Mouse (Mus musculus) cerebellum, adult 11 months (tissue): ENCODE measurements at regions not wholly inside any gene's neighbourhood (a gene's known extent, or its start where the extent isn't known, plus 50 kb on each side); places are given as distances from the start of the nearest gene placed in this dataset.
"Not testable (repeated sequence)": the region's sequence is repeated elsewhere in the genome, so short reads cannot be mapped to it uniquely, and the experiment has no call there.

Experiments used
- DNase-seq: peaks from one replicate; pipeline ENCODE4 v3.0.0; 2022

DNA sequence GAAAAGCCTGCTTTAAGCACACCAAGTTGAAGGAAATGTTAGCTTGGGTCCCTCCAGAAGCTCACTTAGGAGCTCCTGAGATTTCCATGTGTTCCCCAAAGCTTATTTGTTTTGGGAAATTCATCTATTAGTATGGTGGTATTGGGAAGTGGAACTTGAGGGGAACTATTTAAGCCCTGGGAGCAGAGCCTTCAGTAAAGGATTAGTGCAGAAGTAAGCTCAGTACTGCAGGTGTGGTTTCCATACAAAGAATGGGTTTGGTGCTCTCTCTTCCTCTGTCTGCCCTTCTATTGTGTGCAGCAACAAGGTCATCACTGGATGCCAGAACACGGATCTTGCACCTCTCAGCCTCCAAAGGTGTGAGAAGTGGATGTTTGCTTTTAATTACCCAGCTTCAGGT, 57.2 kb downstream of the Foxa2 start:
- DNase-seq, result no peak

DNA sequence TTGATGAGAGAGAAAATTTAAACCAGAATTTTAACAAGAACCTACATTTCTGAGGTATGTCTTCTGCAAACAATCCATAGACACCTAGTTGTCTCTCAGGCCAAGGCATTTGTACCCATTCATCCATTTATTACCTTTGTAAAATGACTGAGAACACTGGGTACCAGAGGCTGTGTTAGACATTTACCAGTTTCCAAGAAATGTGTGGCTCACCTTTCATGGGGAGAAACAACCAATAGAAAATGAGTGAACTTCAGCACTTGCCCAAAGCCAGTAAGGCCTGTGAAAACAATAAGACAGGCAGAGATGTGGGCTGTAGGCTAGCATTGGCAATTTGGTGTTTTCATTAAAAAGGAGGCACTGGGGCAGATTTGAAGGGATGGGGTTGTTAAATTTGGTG, 58.2 kb downstream of the Foxa2 start:
- no peak for DNase-seq

DNA sequence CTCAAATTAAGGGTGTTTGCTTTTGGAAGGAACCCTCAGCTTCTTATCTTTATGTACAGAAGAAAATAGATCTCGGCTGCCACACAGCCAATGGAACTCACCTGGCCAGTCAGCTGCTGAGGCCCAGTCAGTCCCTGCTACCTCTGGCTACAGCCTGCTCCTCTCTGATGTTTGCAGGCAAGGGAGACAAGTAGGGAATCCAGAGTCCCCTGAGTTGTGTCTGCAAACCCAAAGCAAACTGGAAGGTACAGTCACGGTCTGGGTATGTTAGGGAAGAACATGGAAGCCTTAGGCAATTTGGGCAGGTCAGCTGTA, 61.6 kb downstream of the Foxa2 start:
- DNase-seq, result no peak

DNA sequence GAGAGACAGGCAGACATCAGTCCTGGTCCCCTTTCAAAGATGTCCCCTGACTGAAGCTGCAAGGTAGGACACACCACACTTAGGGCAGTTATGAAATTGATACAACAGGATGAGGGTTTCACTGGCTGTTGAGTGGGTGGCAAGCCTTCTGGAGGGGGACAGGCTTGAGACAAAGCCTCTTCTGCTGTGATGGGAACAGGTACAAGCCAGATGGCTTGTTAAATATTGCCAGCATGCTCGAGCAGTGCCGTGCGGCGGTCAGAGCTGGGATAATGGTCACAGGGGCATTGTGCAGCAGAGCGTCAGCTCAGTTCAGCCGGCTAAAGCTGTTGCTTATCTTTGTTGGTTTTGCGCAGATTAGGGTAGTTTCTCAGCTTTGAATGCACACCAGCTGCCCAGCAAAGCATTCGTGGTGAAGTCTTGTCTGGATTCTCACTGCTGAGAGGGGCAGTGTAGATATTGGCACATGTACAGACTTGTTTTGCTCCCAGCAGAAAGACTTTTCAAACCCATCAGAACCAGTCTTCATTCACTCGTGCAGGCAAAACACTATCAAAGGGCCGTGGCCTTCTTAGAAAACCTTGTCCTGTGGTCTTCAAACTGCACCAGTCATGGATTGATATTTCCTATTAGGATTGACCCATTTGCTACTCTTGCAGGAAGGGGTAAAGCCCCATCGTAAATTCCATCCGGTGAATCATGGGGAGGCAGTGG, 62.1 kb downstream of the Foxa2 start:
- no peak for DNase-seq

DNA sequence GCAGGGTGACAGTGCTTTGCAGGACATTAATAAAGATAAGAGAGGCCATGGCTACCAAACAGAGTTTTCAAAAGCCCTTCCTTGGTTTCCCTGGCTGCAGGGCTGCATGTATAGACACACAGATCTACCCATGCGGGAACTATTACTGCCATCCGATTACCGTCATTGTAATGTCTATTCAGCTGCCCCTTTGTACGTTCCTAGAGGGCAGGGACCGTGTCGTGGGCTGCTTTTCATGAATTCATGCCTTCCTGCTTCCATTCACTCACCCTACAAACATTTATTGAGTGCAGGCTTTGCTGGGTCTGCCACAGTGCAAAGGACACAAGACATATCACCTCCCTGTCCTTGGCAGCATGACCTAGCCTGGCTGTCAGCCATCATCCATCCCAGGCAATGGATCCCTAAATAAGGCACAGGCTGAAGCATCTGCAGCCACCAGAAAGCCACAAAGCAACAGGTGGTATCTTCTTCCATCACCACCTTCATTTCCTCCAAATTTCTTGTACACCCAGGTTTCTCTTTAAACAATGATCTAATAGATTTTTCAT, 65.8 kb downstream of the Foxa2 start:
- no peak for DNase-seq

DNA sequence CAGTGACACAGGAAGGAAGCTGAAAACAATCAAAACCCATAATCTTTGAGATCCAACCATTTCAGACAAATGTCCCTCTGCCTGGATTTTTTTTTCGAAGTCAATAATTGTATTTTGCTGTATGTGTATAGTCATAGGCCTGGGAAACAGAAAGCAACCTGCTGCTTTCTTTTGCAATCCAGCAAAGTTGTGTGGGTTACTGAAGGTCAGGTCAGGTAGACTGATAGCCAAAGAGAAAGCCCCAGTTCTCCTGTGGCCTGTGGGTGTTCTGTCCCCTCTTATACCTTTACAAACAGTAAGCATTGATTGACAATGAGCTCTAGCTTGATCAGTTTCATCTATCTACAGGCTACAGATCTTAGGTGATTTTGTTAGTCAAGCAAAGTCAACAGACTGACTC, 66.4 kb downstream of the Foxa2 start:
- no peak for DNase-seq

DNA sequence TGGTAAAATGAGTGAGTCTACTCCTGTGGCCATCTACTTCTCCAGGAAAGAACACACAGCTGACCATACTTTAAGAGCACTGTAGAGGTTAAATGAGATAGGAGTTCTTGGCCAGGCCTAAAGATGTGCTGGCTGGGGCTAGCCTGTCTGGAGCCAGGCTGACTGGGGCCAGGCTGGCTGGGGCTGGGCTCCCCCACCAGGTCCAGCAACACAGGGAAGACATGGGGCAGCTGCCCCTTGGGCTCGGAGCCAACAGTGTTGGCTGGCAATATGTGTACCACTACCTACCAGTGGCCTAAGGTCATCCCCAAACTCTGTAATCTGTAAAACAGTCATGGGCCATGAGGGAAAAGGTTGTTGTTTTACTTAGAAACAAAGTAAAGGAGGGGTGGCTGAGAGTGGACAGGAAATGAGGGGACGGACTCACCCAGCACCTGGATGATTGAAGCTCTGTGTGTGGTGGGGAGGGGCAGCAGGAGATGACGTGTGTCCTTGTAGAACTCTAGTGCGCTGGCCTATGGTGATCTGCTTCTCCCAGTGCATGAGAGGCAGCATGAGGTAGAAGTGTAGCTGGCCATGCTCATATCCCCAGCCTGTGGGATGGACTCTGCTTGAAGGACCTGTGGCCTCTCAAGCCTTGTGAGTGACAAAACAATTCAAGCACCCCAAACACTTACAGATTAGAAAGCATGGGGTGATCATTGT, 67.0 kb downstream of the Foxa2 start:
- DNase-seq, result no peak

DNA sequence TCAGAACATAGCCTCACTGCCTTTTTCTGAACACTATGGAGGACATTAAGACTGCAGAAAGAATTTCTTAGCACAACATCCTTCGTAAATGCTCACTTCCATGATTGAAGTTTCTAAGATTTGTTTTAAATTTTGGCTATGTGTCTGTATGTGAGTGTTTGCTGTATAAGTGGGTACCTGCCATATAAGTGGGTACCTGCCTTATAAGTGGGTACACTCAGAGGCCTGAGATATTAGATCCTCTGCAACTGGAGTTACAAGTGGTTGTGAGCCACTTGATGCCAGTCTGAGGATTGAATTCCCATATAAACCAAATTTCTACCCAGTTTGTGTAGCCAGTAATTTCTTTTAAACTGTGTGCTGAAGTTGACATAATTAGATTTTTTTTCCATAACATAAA, 67.8 kb downstream of the Foxa2 start:
- DNase-seq, result no peak

DNA sequence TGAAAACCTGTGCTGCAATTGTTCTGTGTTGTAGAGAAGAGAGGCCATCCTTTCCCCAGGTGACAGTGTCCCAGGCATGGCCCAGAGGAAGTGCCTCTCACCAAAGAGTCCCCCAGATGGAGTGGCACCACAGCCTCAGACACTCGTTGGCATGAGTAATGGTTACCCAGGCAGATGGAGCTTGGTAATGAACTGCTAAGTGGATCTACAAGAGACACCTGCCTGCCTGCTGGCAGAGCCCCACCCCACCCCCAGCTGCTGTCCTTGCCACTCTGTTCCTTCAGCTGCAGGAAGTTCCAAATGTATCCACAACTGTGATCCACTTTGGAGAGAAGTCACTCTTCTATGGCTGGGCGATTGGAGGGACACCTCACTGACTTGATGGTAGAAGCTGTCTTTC, 72.0 kb downstream of the Foxa2 start:
- no peak for DNase-seq

DNA sequence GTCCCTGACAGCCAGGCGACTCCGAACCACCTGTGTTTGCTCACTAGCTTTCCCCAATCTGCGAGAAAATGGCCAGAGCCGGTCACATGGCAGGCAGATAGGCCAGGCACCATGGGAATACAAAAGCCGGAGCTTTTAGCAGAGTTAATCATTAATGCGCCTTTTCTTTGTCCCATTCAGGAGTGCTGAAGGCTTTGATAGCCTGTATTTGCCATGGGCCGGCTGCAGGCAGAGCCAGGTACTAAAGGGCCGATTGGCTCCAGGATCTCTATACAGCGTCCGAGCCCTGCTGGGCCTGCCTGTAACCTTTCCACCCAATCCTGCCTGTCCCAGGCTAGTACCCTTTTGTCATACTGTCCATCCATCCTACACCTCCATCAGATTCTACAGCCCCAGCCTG, 78.1 kb downstream of the Foxa2 start:
- no peak for DNase-seq

DNA sequence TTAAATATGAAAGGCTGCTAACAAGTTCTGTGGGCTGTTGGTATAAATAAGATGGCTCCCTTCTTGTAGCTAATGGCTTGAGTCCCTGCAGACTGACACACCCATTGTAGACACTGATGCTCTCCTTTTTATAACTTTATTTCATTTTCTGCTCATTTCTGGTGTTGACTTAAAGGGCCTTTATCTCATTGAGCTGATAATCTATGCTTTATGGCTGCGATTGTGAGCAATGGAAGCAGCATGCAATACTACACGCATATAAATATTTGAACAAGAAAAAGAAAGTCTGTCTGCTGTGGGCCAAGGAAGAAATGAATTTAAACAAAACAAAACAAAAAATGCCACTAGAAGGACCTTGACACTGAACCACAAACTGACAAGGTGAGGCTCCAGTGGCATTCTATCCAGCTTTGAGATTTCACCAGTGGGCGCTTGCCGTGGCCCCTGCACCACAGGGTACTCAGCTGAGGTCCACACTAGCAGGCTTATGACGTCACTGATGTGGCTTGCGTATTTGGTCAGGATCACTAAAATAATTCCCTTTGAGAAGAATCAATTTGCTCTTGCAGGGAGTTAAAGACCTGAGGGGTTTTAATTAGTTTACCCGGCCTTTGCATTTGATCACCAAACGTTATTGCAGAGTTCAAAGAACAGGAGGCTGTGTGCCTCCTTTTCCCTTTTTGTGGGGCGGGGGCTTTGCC, 78.8 kb downstream of the Foxa2 start:
- DNase-seq, result no peak

DNA sequence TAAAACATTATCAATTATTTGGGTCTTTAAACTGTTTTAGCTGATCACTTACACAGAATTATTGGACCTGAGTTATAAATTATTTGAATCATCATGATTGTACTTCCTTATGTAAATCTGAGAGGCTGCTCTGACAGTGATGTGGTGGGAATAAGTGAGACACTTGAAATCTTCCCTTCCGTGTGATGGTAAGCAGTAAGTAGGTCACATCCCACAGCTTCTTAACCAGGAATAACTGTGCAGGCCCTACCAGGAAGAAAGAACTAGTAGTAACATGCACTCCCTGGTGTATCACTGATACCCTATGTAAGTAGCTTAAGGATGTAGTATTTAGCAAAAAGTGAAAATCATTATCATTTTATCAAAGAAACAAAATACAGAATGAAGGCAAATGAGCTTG, 83.5 kb downstream of the Foxa2 start:
- not testable (repeated sequence) for DNase-seq

DNA sequence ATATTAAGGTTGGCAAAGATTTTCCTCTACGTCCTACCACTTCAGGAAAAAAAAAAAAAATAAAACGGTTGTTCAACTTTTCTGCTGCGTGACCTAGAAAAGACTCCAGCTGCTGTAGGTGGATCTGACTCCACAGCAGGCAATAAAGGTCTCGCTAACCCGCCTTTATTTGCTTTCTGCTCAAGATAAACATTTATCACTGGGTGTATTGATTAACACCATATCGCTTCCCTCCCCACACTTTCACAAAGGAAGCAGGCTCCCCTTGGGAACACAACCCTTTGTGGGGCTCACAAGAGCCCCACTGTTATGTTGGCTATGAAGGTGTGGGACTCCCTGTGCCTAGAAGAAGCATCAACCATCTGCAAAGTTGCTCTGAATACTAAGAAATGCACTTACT, 85.1 kb downstream of the Foxa2 start:
- DNase-seq, result no peak

DNA sequence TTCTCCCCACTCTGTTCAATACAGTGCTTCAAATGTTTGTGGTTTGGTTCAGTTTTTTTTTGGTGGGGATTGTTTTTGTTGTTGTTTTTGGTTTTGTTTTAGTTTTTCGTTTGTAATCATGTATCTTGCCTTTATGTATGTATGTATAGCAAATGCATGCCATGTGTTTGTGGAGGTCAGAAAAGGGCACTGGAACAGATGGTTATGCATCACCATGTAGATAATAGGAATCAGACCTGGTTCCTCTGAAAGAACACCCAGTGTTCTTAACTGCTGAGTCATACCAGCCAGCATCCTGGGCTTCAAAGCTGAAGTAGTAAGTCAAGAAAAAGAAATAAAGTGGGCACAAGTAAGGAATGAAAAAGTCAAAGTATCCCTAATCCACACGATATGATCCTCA, 92.6 kb downstream of the Foxa2 start:
- DNase-seq, result no peak

DNA sequence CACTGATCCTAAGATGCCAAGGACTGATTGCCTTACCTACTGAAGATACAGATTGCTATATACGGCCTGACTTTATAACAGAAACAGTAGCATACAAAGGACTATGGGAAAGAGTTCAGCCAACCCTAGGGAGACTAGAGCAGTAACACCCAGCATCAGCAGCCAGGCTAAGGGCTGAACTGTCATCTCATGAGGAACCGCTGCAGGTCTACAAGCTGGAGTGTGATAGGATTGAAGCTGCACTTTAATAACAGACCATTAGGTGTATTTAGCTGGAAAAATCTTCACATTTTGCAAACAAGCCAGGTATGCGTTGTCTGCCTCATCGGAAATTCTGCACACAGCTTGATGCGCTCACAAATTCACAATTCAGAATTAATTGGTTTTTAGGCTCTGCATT, 95.5 kb downstream of the Foxa2 start:
- no peak for DNase-seq

DNA sequence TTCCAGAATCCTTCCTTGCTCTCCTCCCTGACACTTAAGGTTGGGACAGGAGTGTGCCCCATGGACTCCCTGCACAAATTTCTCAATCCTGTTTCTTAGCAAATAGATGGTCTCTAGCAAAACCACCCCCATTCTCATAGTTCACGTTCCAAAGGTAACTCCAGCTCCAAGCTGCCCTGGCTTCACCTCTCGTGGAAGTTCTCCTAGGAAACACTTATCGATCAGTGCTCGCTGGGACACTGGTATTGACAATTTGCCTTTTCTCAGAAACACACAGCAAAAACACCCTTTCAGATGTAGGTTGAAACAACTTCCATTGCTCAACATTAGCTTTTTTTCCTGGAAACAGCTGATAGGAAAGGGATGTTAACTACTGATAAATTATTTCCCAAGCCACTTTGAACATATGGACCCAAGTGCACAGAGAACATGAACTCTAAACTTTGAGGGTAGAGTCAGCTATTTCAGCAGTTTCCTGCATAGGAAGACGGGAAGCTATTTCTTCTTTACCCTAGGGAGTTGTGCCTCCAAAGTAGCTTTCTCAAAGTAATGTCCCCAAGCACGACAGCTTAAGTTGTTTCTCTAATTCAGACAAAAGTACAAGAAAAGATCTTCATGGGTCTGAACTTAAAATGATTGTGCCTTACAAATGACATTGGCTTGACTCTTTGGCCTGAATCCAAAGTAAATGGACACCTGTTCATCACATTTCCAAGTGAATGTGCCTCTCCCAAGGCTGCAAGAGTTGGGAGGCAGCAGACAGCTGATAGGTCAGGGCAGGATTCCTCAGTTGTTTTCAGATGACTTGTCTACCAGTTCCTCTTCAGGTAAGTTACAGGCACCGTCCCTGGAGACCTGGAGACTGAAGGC, 102.4 kb downstream of the Foxa2 start:
- no peak for DNase-seq

DNA sequence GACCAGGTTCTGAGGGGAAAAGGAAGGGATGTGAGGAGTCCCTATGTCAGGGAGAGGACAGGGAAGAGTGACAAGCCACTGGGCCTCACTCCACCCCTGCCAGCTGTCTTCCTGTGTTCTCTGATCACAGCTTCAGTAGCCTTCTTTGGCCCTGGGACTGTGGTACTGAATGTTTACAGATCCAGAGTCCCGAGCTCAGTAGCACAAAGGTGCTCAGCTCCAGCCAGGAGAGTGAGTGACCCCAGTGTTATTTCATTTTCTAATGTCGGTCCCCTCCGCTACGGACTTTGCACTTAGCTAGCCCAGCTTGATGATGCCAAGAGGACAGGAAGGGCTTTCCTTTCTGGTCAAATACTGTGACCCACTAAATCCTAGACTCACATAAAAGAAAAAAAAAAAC, 104.2 kb downstream of the Foxa2 start:
- DNase-seq, result no peak

DNA sequence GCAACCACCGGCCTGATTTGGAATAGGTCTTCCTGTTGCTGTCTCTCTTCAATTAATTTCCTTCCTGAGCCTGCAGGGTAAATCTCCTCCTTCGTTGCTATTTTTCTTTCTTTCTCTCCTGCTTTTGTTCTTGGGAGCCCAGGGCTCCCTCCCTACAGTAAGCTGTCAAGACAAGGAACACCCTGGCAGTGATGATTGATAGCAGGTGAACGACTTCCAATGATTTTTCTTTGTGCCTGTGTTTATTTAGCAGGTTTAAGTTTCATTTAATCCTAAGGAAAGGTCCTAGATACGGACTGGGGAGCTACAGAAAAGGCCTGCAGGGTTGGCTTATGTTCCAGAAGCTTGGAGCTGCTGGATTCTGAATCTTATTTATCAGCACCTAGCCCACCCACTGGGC, 105.5 kb downstream of the Foxa2 start:
- DNase-seq, result no peak

DNA sequence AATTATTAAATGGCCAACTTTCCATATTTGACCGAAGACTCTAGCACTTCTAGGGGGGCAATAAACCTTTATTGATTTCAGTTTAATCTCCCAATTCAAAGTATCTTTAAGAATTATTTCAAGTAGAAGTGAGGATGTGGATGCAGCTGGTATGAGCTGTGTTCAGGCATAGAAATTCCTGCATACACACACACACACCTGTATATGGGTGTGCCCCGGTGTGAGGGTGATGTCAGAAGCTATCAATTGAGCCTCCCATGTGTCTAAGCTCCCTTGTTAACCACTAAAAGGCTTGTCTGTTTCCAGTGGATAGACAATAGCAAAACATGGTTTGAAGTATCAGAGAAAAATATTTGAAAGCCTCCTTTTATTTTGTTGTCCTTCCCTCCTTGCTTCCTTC, 114.3 kb downstream of the Foxa2 start:
- DNase-seq, result no peak

DNA sequence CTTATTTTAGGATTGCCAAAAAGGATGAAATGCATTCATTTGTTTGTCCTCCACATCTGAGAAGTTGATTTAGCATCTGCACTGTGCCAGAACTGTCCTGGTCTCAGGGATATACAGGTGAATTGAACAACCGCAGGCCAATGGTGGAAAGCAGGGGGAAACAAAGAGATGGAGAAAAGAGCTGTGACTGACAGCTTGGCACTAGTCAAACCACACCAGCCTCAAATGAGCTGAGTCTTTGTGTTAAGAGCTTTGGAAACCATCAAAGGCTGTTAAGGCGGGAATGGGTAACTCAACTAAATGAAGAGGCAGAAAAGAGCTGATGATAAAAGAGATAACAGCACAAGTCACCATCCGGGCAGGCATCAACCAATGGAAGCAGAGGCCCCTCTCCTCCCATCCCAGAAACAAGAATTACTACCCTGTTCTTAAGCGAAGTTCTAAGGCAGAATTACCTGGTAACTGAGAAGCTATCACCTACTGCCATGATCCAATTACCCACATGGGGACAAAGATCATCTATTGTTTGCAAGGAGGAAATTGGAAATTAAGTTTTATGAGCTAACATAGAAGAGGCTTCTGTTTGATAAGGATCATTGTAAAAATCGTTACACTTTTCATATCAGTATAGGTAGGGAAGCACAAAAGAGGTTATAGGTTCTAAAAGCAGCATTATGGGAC, 117.6 kb downstream of the Foxa2 start:
- DNase-seq, result no peak

DNA sequence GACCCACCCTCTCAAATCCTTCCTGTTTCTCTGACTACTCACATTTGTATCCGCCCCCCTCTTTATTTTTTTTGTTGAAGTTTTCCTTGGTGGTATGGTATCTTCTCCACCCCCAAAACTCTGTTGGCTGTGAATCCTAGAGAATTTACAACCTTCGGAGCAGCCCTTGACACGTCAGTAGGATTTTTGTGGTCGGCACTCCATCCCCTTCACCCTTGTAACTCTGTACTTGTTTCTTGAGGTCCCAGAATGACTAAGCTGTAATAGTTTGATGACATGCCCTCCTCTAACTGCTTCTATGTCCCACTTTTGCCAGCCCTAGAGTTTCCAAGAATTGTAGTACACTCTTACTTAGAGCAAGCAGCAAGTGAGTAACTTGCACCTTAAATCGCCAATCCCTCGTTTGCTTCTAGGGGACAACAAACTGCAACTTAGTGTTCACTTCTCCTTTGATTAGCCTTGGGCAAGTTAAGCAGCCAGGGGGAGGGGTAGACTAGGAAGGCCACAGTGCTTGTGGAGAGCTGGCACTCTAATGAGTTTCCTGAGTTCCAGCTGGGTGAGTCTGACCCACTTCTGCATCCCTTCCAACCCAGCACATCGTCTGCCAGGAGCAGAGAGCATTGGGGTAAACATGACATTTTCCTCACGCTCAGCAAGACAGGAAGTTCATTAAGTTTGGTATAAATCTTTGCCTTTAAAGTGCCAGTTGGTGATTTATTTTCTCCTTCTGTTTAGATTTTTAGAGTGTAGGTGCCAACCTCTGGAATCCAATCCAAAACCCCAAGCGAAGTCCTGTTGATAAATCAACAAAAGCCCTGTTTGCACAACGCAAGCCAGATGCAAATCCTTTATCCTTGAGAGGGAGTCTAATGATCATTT, 118.7 kb downstream of the Foxa2 start:
- DNase-seq, result no peak

DNA sequence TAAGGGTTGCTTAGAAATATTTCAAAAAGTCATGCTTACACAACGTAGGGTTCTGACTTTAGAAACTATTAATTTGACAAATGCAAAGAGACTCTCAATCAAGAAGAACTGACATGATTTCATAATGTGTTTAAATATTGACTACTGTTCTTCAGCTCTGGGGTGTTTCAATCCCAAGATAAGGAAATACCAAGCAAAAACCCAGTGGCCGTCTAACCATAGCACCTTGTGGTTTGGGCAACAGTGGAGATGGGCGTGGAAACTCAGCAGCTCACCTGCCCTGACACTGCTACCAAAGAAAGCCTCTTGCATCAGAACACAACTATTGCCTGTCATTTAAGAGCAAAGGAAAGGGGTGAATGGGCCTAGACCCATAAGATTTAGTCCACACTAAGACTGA, 119.9 kb downstream of the Foxa2 start:
- no peak for DNase-seq
